Mouse (Mus musculus): ENCODE results near the gene Cacna1c. TPM values are rescaled to one million over a fixed set of nuclear protein-coding genes. Genes with fewer than 3 reads are reported as not detected.

The Cacna1c gene
- polyA plus RNA-seq, 3 experiments from 2014 or later, result 1.1 TPM; not detected in 2

- ATAC-seq, result no peak
These were observed 657.6 kb downstream of the Cacna1c start for GRCm38 (mm10) chr6:118538627-118539026.

Other genes with a start within 250 kb of the Cacna1c start
- 10 to 100 TPM; 15.7 to 16.9 (median 15.8) TPM for gene Dcp1b, start 21.2 kb downstream of the Cacna1c start, polyA plus RNA-seq (2017; shearing (Covaris generic))
- gene Cacna2d4, start 40.1 kb upstream of the Cacna1c start, polyA plus RNA-seq (2017; shearing (Covaris generic)), result 1 to 10 TPM; 4.5 to 8.3 (median 6.9) TPM
- under 1 TPM in 2 of 3 experiments, not detected in 1; 0.09 to 0.26 TPM for gene Lrtm2, start 134.3 kb upstream of the Cacna1c start, polyA plus RNA-seq (2017; shearing (Covaris generic))
- 1 to 10 TPM; 9.3 to 9.7 (median 9.4) TPM for gene Adipor2, start 221.3 kb upstream of the Cacna1c start, polyA plus RNA-seq (2017; shearing (Covaris generic))

Measured in inflammation-experienced regulatory T-cells, adult 6 months (primary cell).